Mouse (Mus musculus): ENCODE results near the gene Mypop.

Gene Mypop

GRCm38 (mm10) chr7:18990601-18991295 lies at the start of gene Mypop:
Gene Mypop (plus strand): TSS chr7:18991245.
- peak; percentile 100 for DNase-seq (ENCODE audit: low spot score in 2 of 2)

DNA sequence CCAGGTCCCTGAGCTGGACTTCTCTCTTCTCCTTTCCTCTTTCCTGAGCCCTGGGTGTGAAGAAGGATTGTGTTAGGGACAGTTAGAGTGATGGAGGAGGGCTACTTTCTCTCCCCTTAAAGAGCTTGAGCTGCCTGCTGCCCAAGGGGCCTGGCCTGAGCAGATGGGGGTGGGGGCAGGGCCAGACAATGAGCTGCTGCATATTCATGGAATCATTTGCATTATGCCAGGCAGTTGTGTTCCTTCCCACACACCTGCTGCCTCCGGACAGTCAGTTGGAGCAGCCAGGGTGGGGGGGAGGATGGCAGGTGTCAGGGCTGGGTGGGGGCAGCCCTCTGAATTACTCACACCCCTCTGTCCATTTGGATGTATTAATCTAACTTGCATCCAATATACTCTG lies 48.7 kb upstream of the Mypop start:
- DNase-seq (ENCODE audit: low spot score in 2 of 2): peak in 1 of 2 experiments; percentile 54

GRCm38 (mm10) chr7:18942815-18943214 lies 48.2 kb upstream of the Mypop start:
- no peak for DNase-seq (ENCODE audit: low spot score in 2 of 2)

GRCm38 (mm10) chr7:18948151-18948550 lies 42.9 kb upstream of the Mypop start:
- DNase-seq (ENCODE audit: low spot score in 2 of 2): no peak

DNA sequence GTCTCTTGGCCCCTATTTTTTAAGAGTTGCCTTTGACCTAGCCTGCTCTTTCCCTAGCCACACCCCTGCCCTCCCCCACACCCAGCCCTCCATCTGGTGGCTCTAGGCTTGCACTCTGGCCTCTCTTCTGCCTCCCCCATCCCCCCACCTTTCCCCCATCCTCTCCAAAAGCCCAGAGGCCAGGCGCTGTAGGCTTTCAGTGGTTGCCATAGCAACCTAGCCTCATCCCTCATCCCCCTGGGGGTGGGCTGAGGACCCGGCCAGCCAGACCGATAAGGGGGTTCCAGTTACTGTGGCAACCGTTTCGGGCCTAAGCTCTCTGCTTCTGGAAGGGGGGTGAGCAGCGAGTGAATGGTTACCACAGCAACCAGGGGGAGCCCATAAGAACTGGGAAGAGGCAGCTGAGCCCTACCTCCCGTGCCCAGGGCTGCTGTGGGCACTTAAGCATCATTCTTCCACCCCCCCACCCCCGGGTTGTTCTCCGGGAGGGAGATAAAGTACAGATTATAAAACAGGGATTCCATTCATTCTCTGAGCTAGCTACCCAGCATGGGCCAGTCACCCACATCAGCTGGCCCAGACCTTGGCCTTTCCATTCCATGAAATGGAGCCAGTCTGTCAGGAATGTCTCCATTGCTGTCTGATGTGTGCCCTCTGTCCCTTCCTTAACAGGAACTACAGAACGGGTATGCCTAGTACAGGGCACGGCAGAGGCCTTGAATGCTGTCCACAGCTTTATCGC lies 41.1 kb upstream of the Mypop start:
- peak in 1 of 2 experiments; percentile 41 for DNase-seq (ENCODE audit: low spot score in 2 of 2)

- DNase-seq (ENCODE audit: low spot score in 2 of 2): no peak
These were observed 40.3 kb upstream of the Mypop start for GRCm38 (mm10) chr7:18950523-18951315.

DNA sequence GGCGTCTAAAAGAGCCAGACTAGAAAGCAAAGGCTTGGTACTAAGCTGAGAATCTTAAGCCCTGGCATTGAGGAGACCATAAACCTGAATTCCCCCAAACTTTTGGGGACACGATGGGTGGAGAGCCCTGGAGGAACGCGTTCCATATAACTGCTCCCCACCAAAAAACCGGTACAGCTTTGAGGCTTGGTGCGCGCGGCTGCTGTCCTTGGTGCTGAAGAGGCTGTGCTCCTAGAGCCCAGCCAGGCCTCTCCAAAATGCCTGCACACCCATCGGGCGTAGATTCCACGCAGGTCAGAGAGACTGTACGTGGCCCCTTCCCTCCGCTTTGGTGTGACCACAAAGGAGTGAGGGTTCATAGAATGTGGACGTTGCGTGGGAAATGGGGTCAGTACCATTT lies 39.6 kb upstream of the Mypop start:
- DNase-seq (ENCODE audit: low spot score in 2 of 2): no peak

GRCm38 (mm10) chr7:18957569-18958383 lies 33.3 kb upstream of the Mypop start:
- DNase-seq (ENCODE audit: low spot score in 2 of 2): peak; percentile 62 to 70

DNA sequence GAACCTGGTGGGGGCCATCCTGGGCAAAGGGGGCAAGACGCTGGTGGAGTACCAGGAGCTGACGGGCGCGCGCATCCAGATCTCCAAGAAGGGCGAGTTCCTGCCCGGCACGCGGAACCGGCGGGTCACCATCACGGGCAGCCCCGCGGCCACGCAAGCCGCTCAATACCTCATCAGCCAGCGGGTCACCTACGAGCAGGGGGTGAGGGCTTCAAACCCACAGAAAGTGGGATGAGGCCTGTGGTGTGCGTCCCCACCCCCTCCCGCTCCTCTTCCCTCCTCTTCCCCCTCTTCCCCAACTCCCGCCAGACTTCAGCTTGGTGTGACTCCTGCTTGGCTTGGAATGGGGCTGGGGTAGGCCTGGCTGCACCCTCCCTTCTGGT lies 32.7 kb upstream of the Mypop start:
- no peak for DNase-seq (ENCODE audit: low spot score in 2 of 2)

GRCm38 (mm10) chr7:18959446-18959845 lies 31.6 kb upstream of the Mypop start:
- DNase-seq (ENCODE audit: low spot score in 2 of 2): no peak

DNA sequence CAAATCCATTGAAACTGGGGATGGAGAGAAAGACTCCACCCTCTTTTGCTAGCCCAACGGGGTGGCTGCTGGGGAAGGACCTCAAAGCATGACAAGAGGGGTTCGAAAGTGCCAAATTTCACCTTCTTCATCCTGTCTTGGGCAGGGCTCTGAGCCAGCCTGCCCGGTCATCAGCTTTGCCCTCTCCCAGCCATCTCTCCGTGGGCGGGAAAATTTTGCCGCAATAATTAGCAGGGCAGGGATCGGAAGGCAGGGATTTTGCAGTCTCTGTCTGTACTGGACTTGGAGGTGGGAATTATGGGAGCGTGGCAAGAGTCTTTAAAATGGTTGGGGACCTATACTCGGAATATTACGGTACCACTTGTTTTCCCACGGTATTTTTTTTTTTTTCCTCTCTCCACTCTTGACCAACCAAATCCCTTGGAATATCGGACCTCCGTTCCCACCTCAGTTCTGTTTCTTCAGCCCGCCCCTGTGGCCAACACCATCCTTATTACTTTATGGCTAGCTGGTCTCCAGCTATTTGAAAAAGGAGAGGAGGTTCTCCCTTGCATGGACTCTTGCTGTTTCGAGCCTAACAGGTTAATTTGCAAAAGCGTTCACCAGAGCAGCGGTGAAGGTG lies 28.8 kb upstream of the Mypop start:
- no peak for DNase-seq (ENCODE audit: low spot score in 2 of 2)

DNA sequence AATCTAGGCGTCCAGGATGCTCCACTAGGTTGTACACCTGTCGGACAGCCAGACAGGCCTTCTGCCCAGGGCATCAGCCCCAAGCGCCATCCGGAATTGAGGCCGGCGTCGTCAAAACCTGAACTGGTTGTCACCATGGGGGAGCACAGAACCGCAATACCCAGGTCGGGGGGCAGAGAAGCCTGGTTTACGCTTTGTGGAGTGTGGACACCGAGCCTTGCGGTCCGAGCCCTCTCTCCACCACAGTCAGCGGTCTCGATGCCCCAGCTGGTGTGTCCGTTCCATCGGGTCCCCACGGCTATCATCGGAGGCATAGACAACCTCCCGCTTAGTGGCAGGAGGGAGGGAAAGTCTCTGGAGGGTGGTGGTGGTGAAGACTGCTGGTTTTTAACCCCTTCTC lies 28.2 kb upstream of the Mypop start:
- no peak for DNase-seq (ENCODE audit: low spot score in 2 of 2)

DNA sequence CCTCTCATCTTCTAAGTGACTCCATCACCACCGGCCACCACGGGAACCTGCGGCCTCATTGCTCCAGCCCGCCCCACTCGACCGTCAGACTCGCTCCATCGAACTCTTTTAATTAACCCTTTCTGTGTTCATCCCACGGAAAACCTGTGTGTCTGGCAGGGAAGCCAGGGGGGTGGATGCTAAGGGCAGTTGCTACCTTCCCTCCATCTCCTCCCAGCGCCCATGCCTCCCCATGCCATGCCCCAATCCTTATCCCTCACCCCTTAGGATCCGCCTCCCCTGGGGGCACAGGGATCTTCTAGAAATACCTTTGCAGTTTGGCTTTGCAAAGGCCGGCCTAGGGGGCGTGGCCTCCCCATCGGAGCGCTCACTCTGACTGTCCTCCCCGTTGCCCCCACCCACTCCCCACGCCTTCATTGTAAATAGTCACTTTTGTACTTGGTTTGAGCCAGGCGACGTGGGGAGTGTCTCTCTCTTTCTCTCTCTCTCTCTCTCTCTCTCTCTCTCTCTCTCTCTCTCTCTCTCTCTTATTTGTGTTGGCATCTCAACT lies 27.7 kb upstream of the Mypop start:
- no peak for DNase-seq (ENCODE audit: low spot score in 2 of 2)

- DNase-seq (ENCODE audit: low spot score in 2 of 2): no peak
These were observed 25.7 kb upstream of the Mypop start for GRCm38 (mm10) chr7:18965312-18965711.

DNA sequence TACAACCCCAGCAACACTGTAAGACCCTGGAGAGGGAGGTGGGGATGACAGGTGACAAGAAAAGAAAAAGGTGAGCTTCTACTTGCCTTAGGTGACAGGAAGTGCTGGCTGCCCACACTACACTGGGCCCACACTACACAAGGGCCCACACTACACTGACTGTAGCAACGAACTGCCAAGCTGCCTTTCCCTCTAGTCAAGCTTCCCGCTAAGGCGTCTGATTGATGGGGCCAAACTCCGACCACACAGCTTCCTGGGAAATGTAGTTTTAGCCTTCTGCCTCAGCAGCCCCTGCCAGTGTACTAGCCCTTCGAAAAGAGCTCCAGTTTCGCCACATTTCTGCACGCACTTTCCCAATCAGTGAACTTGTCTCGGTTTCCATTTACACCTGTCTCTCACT lies 23.4 kb upstream of the Mypop start:
- DNase-seq (ENCODE audit: low spot score in 2 of 2): no peak

GRCm38 (mm10) chr7:18970956-18971355 lies 20.1 kb upstream of the Mypop start:
- DNase-seq (ENCODE audit: low spot score in 2 of 2): no peak

- DNase-seq (ENCODE audit: low spot score in 2 of 2): peak in 1 of 2 experiments; percentile 52
These were observed 12.7 kb upstream of the Mypop start for GRCm38 (mm10) chr7:18978381-18978780.

- DNase-seq (ENCODE audit: low spot score in 2 of 2): no peak
These were observed 4.5 kb upstream of the Mypop start for GRCm38 (mm10) chr7:18986503-18986902.

GRCm38 (mm10) chr7:18987100-18987499 lies 3.9 kb upstream of the Mypop start, which contains the start of gene Nanos2:
Gene Nanos2 (plus strand): TSS chr7:18987400.
- DNase-seq (ENCODE audit: low spot score in 2 of 2): no peak

DNA sequence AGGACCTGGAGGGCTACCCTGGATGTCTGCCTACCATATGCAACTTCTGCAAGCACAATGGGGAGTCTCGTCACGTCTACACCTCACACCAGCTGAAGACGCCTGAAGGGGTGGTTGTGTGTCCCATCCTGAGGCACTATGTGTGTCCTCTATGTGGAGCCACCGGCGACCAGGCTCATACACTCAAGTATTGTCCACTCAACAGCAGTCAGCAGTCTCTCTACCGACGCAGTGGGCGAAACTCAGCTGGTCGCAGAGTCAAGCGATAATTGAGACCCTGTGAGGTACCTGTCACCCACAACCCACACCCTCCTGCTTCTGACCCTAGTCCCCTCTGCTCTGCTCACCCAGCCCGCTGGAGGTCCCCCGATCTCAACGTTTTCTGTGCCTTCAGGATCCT lies 3.3 kb upstream of the Mypop start:
- no peak for DNase-seq (ENCODE audit: low spot score in 2 of 2)

- no peak for DNase-seq (ENCODE audit: low spot score in 2 of 2)
These were observed 2.3 kb upstream of the Mypop start for GRCm38 (mm10) chr7:18988780-18989179.
